Mouse (Mus musculus) neural tube, embryonic 11.5 days (tissue): ENCODE results near the gene Krt26. TPM values are rescaled to one million over a fixed set of nuclear protein-coding genes. Genes with fewer than 3 reads are reported as not detected.

Experiments used
- ATAC-seq: fragments of 200-750 bp; cut with Nextera tagmentation; 2 replicates; pipeline ENCODE4 v1.8.0; 2017; ENCODE audit warnings: moderate number of reproducible peaks, mild to moderate bottlenecking, moderate TSS enrichment, moderate library complexity; ENCODE audit not compliant: insufficient read depth, low FRiP score, low TSS enrichment
- DNase-seq: peaks from one replicate; pipeline ENCODE4 v3.0.0-alpha.2; 2015; ENCODE audit warnings: low spot score
- H3K27ac ChIP-seq: fragments of 300-500 bp; sonication (generic); 2 replicates; pipeline ENCODE4 v1.5.1; 2014; ENCODE audit warnings: low read depth, mild to moderate bottlenecking, low read length
- H3K27me3 ChIP-seq: fragments of 300-500 bp; sonication (generic); 2 replicates; pipeline ENCODE4 v1.6.1; 2014; ENCODE audit warnings: mild to moderate bottlenecking, low read length, mixed read lengths; ENCODE audit not compliant: control insufficient read depth, insufficient read depth
- H3K36me3 ChIP-seq: fragments of 300-500 bp; sonication (generic); 2 replicates; pipeline ENCODE4 v1.6.1; 2014; ENCODE audit warnings: mild to moderate bottlenecking, low read length, moderate library complexity, mixed read lengths; ENCODE audit not compliant: control insufficient read depth, insufficient read depth
- H3K4me1 ChIP-seq: fragments of 300-500 bp; sonication (generic); 2 replicates; pipeline ENCODE4 v1.6.1; 2014; ENCODE audit warnings: low read length, mixed read lengths; ENCODE audit not compliant: control insufficient read depth, insufficient read depth
- H3K4me2 ChIP-seq: fragments of 300-500 bp; sonication (generic); 2 replicates; pipeline ENCODE4 v1.6.1; 2014; ENCODE audit warnings: low read depth, mild to moderate bottlenecking, moderate library complexity
- H3K4me3 ChIP-seq: fragments of 300-500 bp; sonication (generic); 2 replicates; pipeline ENCODE4 v1.5.1; 2014; ENCODE audit warnings: low read depth, low read length
- H3K9ac ChIP-seq: fragments of 300-500 bp; sonication (generic); 2 replicates; pipeline ENCODE4 v1.6.1; 2014; ENCODE audit warnings: mild to moderate bottlenecking, low read length
- H3K9me3 ChIP-seq: fragments of 300-500 bp; sonication (generic); 2 replicates; pipeline ENCODE4 v1.6.1; 2016; ENCODE audit warnings: low read length; ENCODE audit not compliant: control insufficient read depth
- WGBS: fragments of 180-500 bp; shearing (Covaris S2); extraction: QIAGEN DNeasy Blood & Tissue Kit; methylation state at CpG from one replicate; pipeline ENCODE4 v1.1.7; 2014; 5-methylcytosine and 5-hydroxymethylcytosine counted together
- polyA plus RNA-seq: library from polyadenylated mRNA; unstranded; fragments of >200 nt; fragmentation: Nextera tagmentation; extraction: Ambion mirVana; gene quantifications from 2 replicates; pipeline ENCODE4 v1.2.1, GENCODE M21; 2014

Gene Krt26
- 0.12 TPM in 1 of 2 replicates, not detected in the other for polyA plus RNA-seq

- Histone ChIP-seq H3K9ac (no peak within 1 kb of the TSS), H3K27ac (no peak within 1 kb of the TSS)
Measured at GRCm38 (mm10) chr11:99337866-99338265, at the start of gene Krt26. TSS of gene Krt26 (minus strand) at chr11:99337966.

DNA sequence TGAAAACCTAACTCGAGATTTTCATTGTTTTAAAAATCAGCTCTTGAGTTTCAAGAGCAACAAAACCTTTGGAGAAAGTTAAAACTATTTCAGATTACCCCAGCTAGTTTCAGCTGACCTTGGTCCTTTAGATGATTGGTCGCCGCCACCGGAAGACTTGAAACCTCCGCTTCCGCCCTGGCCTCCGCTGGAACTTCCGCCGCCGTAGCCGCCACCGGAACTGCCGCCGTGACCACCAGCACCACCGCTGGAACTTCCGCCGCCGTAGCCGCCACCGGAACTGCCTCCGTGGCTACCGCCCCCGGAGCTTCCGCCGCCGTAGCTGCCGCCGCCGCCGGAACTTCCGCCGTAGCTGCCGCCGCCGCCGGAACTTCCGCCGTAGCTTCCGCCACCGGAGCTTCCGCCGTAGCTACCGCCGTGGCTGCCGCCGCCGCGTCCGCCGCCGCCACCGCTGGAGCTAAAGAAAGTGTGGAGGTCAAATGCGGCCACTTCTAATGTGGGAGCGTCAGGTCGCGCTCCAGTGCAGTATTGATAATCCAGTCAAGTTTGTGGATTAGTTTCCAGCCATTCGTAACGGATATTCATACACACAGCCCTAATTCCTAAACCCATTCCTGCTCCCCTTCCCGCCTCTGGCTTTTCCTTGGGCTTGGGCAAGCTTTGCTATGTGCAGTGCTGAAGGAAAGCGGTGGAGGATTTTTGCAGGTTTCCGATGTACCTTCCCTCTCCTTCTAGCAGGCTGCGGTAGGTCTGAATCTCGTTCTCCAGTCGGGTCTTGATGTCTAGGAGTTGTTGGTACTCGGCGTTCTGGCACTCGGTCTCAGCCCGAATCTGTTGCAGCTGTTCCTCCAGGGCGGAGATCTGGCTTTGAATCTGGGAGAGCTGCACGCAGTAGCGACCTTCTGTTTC lies 48.3 kb upstream of the Krt26 start:
- Histone ChIP-seq H3K27ac (peak overlapping the region; percentile 94), H3K4me3 (peak overlapping the region; percentile 59), H3K4me2 (peak overlapping the region; percentile 66), H3K9ac (peak overlapping the region; percentile 80), H3K9me3 (no peaks in the 10 kb centered on the region), H3K4me1 (peaks cover 6% of the 10 kb centered on the region; the same call in 1 of the 2 replicates), H3K27me3 (no peaks in the 10 kb centered on the region), H3K36me3 (no peaks in the 10 kb centered on the region)
- 1% methylated on average over 71 of the region's 71 CpGs for WGBS
- ATAC-seq (peak; percentile 77), DNase-seq (peak; percentile 91)

More at GRCm38 (mm10) chr11:99337866-99338265, at the start of gene Krt26:
- no peaks in the 10 kb centered on the region for H3K9me3 ChIP-seq
- DNase-seq (no peak), ATAC-seq (no peak)
- H3K27me3 ChIP-seq: no peaks in the 10 kb centered on the region
- no peak within 1 kb of the TSS for H3K4me3 ChIP-seq
- no peaks in the 10 kb centered on the region for H3K36me3 ChIP-seq
- H3K4me2 ChIP-seq: no peak within 1 kb of the TSS
- H3K4me1 ChIP-seq: no peaks in the 10 kb centered on the region; the same call in 1 of the 2 replicates
- 91% methylated on average over 11 of the region's 11 CpGs for WGBS

- H3K27ac ChIP-seq: no peak overlapping the region
- no peak overlapping the region for H3K9ac ChIP-seq
- no peaks in the 10 kb centered on the region for H3K9me3 ChIP-seq
- H3K36me3 ChIP-seq: no peaks in the 10 kb centered on the region
- 20% methylated on average over 5 of the region's 5 CpGs for WGBS
- no peaks in the 10 kb centered on the region for H3K27me3 ChIP-seq
- DNase-seq (peak; percentile 70), ATAC-seq (no peak)
- no peak overlapping the region for H3K4me3 ChIP-seq
- no peaks in the 10 kb centered on the region for H3K4me1 ChIP-seq
- no peak overlapping the region for H3K4me2 ChIP-seq
Measured at GRCm38 (mm10) chr11:99379568-99379967, 41.8 kb upstream of the Krt26 start.

DNA sequence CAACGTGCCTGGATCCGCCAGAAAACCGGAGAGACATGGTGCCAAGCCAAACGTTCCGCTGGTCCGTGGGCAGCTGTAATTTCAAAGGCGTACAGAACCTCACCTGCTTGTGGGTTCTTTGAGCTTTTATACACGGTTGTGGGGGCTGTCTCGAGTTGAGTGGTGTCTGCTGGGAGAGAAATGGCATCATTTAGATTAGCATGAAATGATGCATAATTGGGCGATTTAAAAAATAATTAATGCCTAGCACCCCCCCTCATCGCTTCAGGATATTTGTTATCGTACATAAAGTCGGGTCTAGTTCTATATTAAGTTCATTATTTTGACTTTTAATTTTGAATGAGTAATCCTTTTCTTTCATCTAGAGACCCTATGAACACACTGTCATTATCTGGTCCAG lies 37.0 kb upstream of the Krt26 start, which contains the start of gene Krt28:
TSS of gene Krt28 (minus strand) at position 101 of the 400 bp plus-strand sequence.
- Histone ChIP-seq H3K9me3 (no peaks in the 10 kb centered on the region), H3K27me3 (no peaks in the 10 kb centered on the region), H3K36me3 (no peaks in the 10 kb centered on the region), H3K9ac (no peak within 1 kb of the TSS), H3K27ac (no peak within 1 kb of the TSS), H3K4me1 (no peaks in the 10 kb centered on the region), H3K4me3 (no peak within 1 kb of the TSS), H3K4me2 (no peak within 1 kb of the TSS)
- 83% methylated on average over 13 of the region's 13 CpGs for WGBS
- no peak for DNase-seq
- no peak for ATAC-seq

- H3K9me3 ChIP-seq: no peaks in the 10 kb centered on the region
- no peaks in the 10 kb centered on the region for H3K36me3 ChIP-seq
- no peak for ATAC-seq
- no peak overlapping the region for H3K9ac ChIP-seq
- H3K4me1 ChIP-seq: no peaks in the 10 kb centered on the region
- no peak overlapping the region for H3K27ac ChIP-seq
- H3K27me3 ChIP-seq: no peaks in the 10 kb centered on the region
- H3K4me3 ChIP-seq: no peak overlapping the region
- no peak overlapping the region for H3K4me2 ChIP-seq
- whole genome bisulfite sequencing: 84% methylated on average over 8 of the region's 8 CpGs
- DNase-seq: no peak
Measured at GRCm38 (mm10) chr11:99369853-99370451, 32.2 kb upstream of the Krt26 start.

GRCm38 (mm10) chr11:99369229-99369628 lies 31.5 kb upstream of the Krt26 start:
- Histone ChIP-seq H3K4me1 (no peaks in the 10 kb centered on the region), H3K9me3 (no peaks in the 10 kb centered on the region), H3K4me3 (no peak overlapping the region), H3K9ac (no peak overlapping the region), H3K4me2 (no peak overlapping the region), H3K27me3 (no peaks in the 10 kb centered on the region), H3K27ac (no peak overlapping the region), H3K36me3 (no peaks in the 10 kb centered on the region)
- 18% methylated on average over 3 of the region's 3 CpGs for WGBS
- ATAC-seq (no peak), DNase-seq (peak; percentile 12)

GRCm38 (mm10) chr11:99366791-99367190 lies 29.0 kb upstream of the Krt26 start:
- Histone ChIP-seq H3K9ac (no peak overlapping the region), H3K4me3 (no peak overlapping the region), H3K27me3 (no peaks in the 10 kb centered on the region), H3K4me1 (no peaks in the 10 kb centered on the region), H3K27ac (no peak overlapping the region), H3K36me3 (no peaks in the 10 kb centered on the region), H3K9me3 (no peaks in the 10 kb centered on the region), H3K4me2 (no peak overlapping the region)
- DNase-seq: peak; percentile 23
- 50% methylated on average over 10 of the region's 10 CpGs for WGBS
- no peak for ATAC-seq

- peak; percentile 47 for DNase-seq
- WGBS: 28% methylated on average over 9 of the region's 9 CpGs
- Histone ChIP-seq H3K9ac (no peak overlapping the region), H3K36me3 (no peaks in the 10 kb centered on the region), H3K4me3 (no peak overlapping the region), H3K4me1 (no peaks in the 10 kb centered on the region), H3K27me3 (no peaks in the 10 kb centered on the region), H3K4me2 (no peak overlapping the region), H3K9me3 (no peaks in the 10 kb centered on the region), H3K27ac (no peak overlapping the region)
- no peak for ATAC-seq
Measured at GRCm38 (mm10) chr11:99364412-99364811, 26.6 kb upstream of the Krt26 start.
